Mouse (Mus musculus): ENCODE data around the gene Gm4792.

DNA sequence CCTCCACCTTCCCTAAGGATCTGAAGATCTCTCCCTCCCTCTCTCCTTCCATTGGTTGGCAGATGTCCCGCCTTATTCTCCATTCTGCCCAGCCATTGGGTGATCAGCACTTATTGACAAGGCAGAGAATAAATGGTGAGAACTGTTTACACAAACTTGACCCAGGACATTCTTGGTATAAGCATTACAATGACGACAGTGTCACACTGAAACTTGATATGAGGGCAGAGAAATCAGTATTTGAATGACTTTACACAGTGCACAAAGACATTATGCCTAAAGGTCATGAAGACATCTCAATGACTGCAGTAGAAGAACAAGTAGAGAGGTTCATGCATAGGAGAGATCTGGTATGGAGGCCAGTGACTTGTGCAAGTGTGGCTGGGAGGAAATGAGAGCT is 22.0 kb downstream of the Gm4792 start:
- TF ChIP-seq CTCF (IDR thresholded peaks at IDR 0.05; ENCODE audit: low read depth, low read length), result no peak
- TF ChIP-seq POLR2AphosphoS5 (IDR thresholded peaks at IDR 0.05; ENCODE audit: insufficient replicate concordance, low read depth, low read length), result no peak
- no peak for TF ChIP-seq TAL1 (conservative IDR thresholded peaks at IDR 0.05; ENCODE audit: low read depth, low read length)
